Mouse (Mus musculus): ENCODE results near the gene Catsperz. TPM values are rescaled to one million over a fixed set of nuclear protein-coding genes. Genes with fewer than 3 reads are reported as not detected.
"Not testable (repeated sequence)": the region's sequence is repeated elsewhere in the genome, so short reads cannot be mapped to it uniquely, and the experiment has no call there.

The Catsperz gene
- polyA plus RNA-seq, 1 experiment from 2014 or later = 3.4 TPM

GRCm38 (mm10) chr19:6899641-6900040 lies 25.5 kb downstream of the Catsperz start:
- H3K36me3 ChIP-seq (ENCODE audit: insufficient read depth, low read length) = 0 out of 2 replicates have a peak, but pooled peaks cover 3% of the 10 kb centered on the region
- H3K9me3 ChIP-seq (ENCODE audit: low read length) = peaks cover 13% of the 10 kb centered on the region
- H3K4me2 ChIP-seq (replicated peaks; ENCODE audit: low read depth, low read length) = no peak overlapping the region
- no peak overlapping the region for H3K4me3 ChIP-seq (ENCODE audit: low read length)
- ATAC-seq (ENCODE audit: low FRiP score, low TSS enrichment) = no peak
- H3K27me3 ChIP-seq (ENCODE audit: insufficient read depth, low read length) = no peaks in the 10 kb centered on the region
- WGBS = 82% methylated on average over 4 of the region's 4 CpGs
- no peaks in the 10 kb centered on the region for H3K4me1 ChIP-seq (ENCODE audit: insufficient read depth, low read length)
- H3K9ac ChIP-seq (replicated peaks; ENCODE audit: low read length) = no peak overlapping the region
- H3K27ac ChIP-seq (ENCODE audit: low read length) = no peak overlapping the region

- not testable (repeated sequence) for H3K27me3 ChIP-seq (ENCODE audit: insufficient read depth, low read length); H3K36me3 ChIP-seq (ENCODE audit: insufficient read depth, low read length); ATAC-seq (ENCODE audit: low FRiP score, low TSS enrichment); H3K27ac ChIP-seq (ENCODE audit: low read length); H3K4me1 ChIP-seq (ENCODE audit: insufficient read depth, low read length); H3K4me2 ChIP-seq (replicated peaks; ENCODE audit: low read depth, low read length); H3K9ac ChIP-seq (replicated peaks; ENCODE audit: low read length); H3K4me3 ChIP-seq (ENCODE audit: low read length)
- 87% methylated on average over 18 of the region's 18 CpGs for WGBS
- peaks cover 13% of the 10 kb centered on the region for H3K9me3 ChIP-seq (ENCODE audit: low read length)
These were observed 29.4 kb downstream of the Catsperz start for GRCm38 (mm10) chr19:6895608-6896305.

GRCm38 (mm10) chr19:6893731-6894451 lies 31.3 kb downstream of the Catsperz start:
- no peak overlapping the region for H3K27ac ChIP-seq (ENCODE audit: low read length)
- no peak overlapping the region for H3K4me3 ChIP-seq (ENCODE audit: low read length)
- 95% methylated on average over 14 of the region's 14 CpGs for WGBS
- H3K27me3 ChIP-seq (ENCODE audit: insufficient read depth, low read length) = no peaks in the 10 kb centered on the region
- peaks cover 8% of the 10 kb centered on the region; the same call in 1 of the 2 replicates for H3K9me3 ChIP-seq (ENCODE audit: low read length)
- H3K9ac ChIP-seq (replicated peaks; ENCODE audit: low read length) = no peak overlapping the region
- H3K4me1 ChIP-seq (ENCODE audit: insufficient read depth, low read length) = 0 out of 2 replicates have a peak, but pooled peaks cover 3% of the 10 kb centered on the region
- no peaks in the 10 kb centered on the region for H3K36me3 ChIP-seq (ENCODE audit: insufficient read depth, low read length)
- no peak overlapping the region for H3K4me2 ChIP-seq (replicated peaks; ENCODE audit: low read depth, low read length)
- ATAC-seq (ENCODE audit: low FRiP score, low TSS enrichment) = no peak

- no peak for ATAC-seq (ENCODE audit: low FRiP score, low TSS enrichment)
- H3K9ac ChIP-seq (replicated peaks; ENCODE audit: low read length) = no peak overlapping the region
- H3K4me2 ChIP-seq (replicated peaks; ENCODE audit: low read depth, low read length) = no peak overlapping the region
- 0 out of 2 replicates have a peak, but pooled peaks cover 3% of the 10 kb centered on the region for H3K4me1 ChIP-seq (ENCODE audit: insufficient read depth, low read length)
- 25% methylated on average over 4 of the region's 4 CpGs for WGBS
- no peak overlapping the region for H3K4me3 ChIP-seq (ENCODE audit: low read length)
- no peak overlapping the region for H3K27ac ChIP-seq (ENCODE audit: low read length)
- no peaks in the 10 kb centered on the region for H3K27me3 ChIP-seq (ENCODE audit: insufficient read depth, low read length)
- H3K9me3 ChIP-seq (ENCODE audit: low read length) = peaks cover 8% of the 10 kb centered on the region; the same call in 1 of the 2 replicates
- H3K36me3 ChIP-seq (ENCODE audit: insufficient read depth, low read length) = no peaks in the 10 kb centered on the region
These were observed 32.7 kb downstream of the Catsperz start for GRCm38 (mm10) chr19:6892512-6892911.

- ATAC-seq (ENCODE audit: low FRiP score, low TSS enrichment) = no peak
- Histone ChIP-seq H3K9me3 (ENCODE audit: low read length) (peaks cover 8% of the 10 kb centered on the region), H3K27ac (ENCODE audit: low read length) (no peak overlapping the region), H3K4me3 (ENCODE audit: low read length) (no peak overlapping the region), H3K36me3 (ENCODE audit: insufficient read depth, low read length) (no peaks in the 10 kb centered on the region), H3K27me3 (ENCODE audit: insufficient read depth, low read length) (no peaks in the 10 kb centered on the region), H3K9ac (replicated peaks; ENCODE audit: low read length) (no peak overlapping the region), H3K4me1 (ENCODE audit: insufficient read depth, low read length) (no peaks in the 10 kb centered on the region), H3K4me2 (replicated peaks; ENCODE audit: low read depth, low read length) (no peak overlapping the region)
- WGBS = 79% methylated on average over 4 of the region's 4 CpGs
These were observed 47.2 kb downstream of the Catsperz start for GRCm38 (mm10) chr19:6877965-6878364.

GRCm38 (mm10) chr19:6876799-6877198 lies 48.4 kb downstream of the Catsperz start:
- H3K4me2 ChIP-seq (replicated peaks; ENCODE audit: low read depth, low read length) = no peak overlapping the region
- peaks cover 2% of the 10 kb centered on the region; the same call in 1 of the 2 replicates for H3K4me1 ChIP-seq (ENCODE audit: insufficient read depth, low read length)
- peaks cover 8% of the 10 kb centered on the region for H3K9me3 ChIP-seq (ENCODE audit: low read length)
- no peak overlapping the region for H3K9ac ChIP-seq (replicated peaks; ENCODE audit: low read length)
- no peaks in the 10 kb centered on the region for H3K36me3 ChIP-seq (ENCODE audit: insufficient read depth, low read length)
- ATAC-seq (ENCODE audit: low FRiP score, low TSS enrichment) = no peak
- no peak overlapping the region for H3K4me3 ChIP-seq (ENCODE audit: low read length)
- no peak overlapping the region for H3K27ac ChIP-seq (ENCODE audit: low read length)
- H3K27me3 ChIP-seq (ENCODE audit: insufficient read depth, low read length) = no peaks in the 10 kb centered on the region

GRCm38 (mm10) chr19:6875834-6876233 lies 49.3 kb downstream of the Catsperz start:
- no peak for ATAC-seq (ENCODE audit: low FRiP score, low TSS enrichment)
- Histone ChIP-seq H3K9me3 (ENCODE audit: low read length) (peaks cover 8% of the 10 kb centered on the region), H3K4me3 (ENCODE audit: low read length) (no peak overlapping the region), H3K9ac (replicated peaks; ENCODE audit: low read length) (no peak overlapping the region), H3K36me3 (ENCODE audit: insufficient read depth, low read length) (no peaks in the 10 kb centered on the region), H3K27me3 (ENCODE audit: insufficient read depth, low read length) (no peaks in the 10 kb centered on the region), H3K4me1 (ENCODE audit: insufficient read depth, low read length) (peaks cover 4% of the 10 kb centered on the region; the same call in 1 of the 2 replicates), H3K4me2 (replicated peaks; ENCODE audit: low read depth, low read length) (no peak overlapping the region), H3K27ac (ENCODE audit: low read length) (no peak overlapping the region)
- 91% methylated on average over 6 of the region's 6 CpGs for WGBS

GRCm38 (mm10) chr19:6874257-6874656 lies 50.9 kb downstream of the Catsperz start:
- H3K27ac ChIP-seq (ENCODE audit: low read length) = no peak overlapping the region
- H3K36me3 ChIP-seq (ENCODE audit: insufficient read depth, low read length) = no peaks in the 10 kb centered on the region
- H3K4me2 ChIP-seq (replicated peaks; ENCODE audit: low read depth, low read length) = no peak overlapping the region
- H3K9ac ChIP-seq (replicated peaks; ENCODE audit: low read length) = no peak overlapping the region
- ATAC-seq (ENCODE audit: low FRiP score, low TSS enrichment) = no peak
- WGBS = 90% methylated on average over 1 of the region's 1 CpGs
- no peaks in the 10 kb centered on the region for H3K27me3 ChIP-seq (ENCODE audit: insufficient read depth, low read length)
- no peaks in the 10 kb centered on the region for H3K9me3 ChIP-seq (ENCODE audit: low read length)
- no peak overlapping the region for H3K4me3 ChIP-seq (ENCODE audit: low read length)
- peaks cover 7% of the 10 kb centered on the region; the same call in 1 of the 2 replicates for H3K4me1 ChIP-seq (ENCODE audit: insufficient read depth, low read length)

- ATAC-seq (ENCODE audit: low FRiP score, low TSS enrichment) = no peak
- no peak overlapping the region for H3K9ac ChIP-seq (replicated peaks; ENCODE audit: low read length)
- WGBS = 68% methylated on average over 3 of the region's 3 CpGs
- H3K4me3 ChIP-seq (ENCODE audit: low read length) = no peak overlapping the region
- no peaks in the 10 kb centered on the region for H3K27me3 ChIP-seq (ENCODE audit: insufficient read depth, low read length)
- H3K4me2 ChIP-seq (replicated peaks; ENCODE audit: low read depth, low read length) = no peak overlapping the region
- no peaks in the 10 kb centered on the region for H3K9me3 ChIP-seq (ENCODE audit: low read length)
- no peak overlapping the region for H3K27ac ChIP-seq (ENCODE audit: low read length)
- H3K4me1 ChIP-seq (ENCODE audit: insufficient read depth, low read length) = peaks cover 10% of the 10 kb centered on the region; the same call in 1 of the 2 replicates
- H3K36me3 ChIP-seq (ENCODE audit: insufficient read depth, low read length) = no peaks in the 10 kb centered on the region
These were observed 52.5 kb downstream of the Catsperz start for GRCm38 (mm10) chr19:6872701-6873100.
